Mouse (Mus musculus): ENCODE measurements around the gene Gpr85.

- TF ChIP-seq POLR2A (IDR thresholded peaks at IDR 0.05; ENCODE audit: borderline replicate concordance, extremely low read depth, low read depth, low read length), result no peak
- no peak for TF ChIP-seq CTCF (IDR thresholded peaks at IDR 0.05; ENCODE audit: insufficient read depth, low read length)
Observed at GRCm38 (mm10) chr6:13832770-13833169, 7.0 kb downstream of the Gpr85 start.

Measured in lung, adult 2 months (tissue).